Mouse (Mus musculus): ENCODE measurements around the gene Gm20388. TPM values are rescaled to one million over a fixed set of nuclear protein-coding genes. Genes with fewer than 3 reads are reported as not detected.
"Not testable (repeated sequence)": the region's sequence is repeated elsewhere in the genome, so short reads cannot be mapped to it uniquely, and the experiment has no call there.

The Gm20388 gene
- polyA plus RNA-seq, 1 experiment from 2014 or later, result 3.6 TPM

DNA sequence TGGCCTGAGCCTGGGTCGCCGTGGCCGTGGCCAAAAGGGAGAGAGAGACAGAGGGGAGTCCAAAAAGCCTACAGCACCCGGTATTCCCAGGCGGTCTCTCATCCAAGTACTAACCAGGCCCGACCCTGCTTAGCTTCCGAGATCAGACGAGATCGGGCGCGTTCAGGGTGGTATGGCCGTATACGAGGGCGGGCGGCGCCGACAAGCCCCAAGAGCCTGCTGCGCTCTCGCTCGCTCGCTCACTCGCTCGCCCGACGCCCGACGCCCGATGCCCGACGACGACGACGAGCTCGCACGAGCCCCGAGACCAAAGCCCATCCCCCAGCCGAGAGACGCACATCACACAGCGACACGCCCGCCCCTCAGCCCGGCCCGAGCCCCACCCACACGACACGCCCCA lies 3653.6 kb downstream of the Gm20388 start:
- not testable (repeated sequence) for H3K27me3 ChIP-seq (replicated peaks; ENCODE audit: low read depth, poor library complexity, severe bottlenecking); H3K4me1 ChIP-seq; DNase-seq (ENCODE audit: low spot score); H3K36me3 ChIP-seq (replicated peaks); H3K27ac ChIP-seq (replicated peaks); H3K9me3 ChIP-seq; H3K4me3 ChIP-seq
- no CpG with 5 or more reads among the region's 45 CpGs for WGBS

GRCm38 (mm10) chr8:123575386-123575785 lies 3664.7 kb downstream of the Gm20388 start:
- WGBS, result 77% methylated on average over 5 of the region's 10 CpGs
- H3K27me3 ChIP-seq (replicated peaks; ENCODE audit: low read depth, poor library complexity, severe bottlenecking); H3K36me3 ChIP-seq (replicated peaks); H3K9me3 ChIP-seq; DNase-seq (ENCODE audit: low spot score); H3K4me3 ChIP-seq; H3K27ac ChIP-seq (replicated peaks); H3K4me1 ChIP-seq: not testable (repeated sequence)

DNA sequence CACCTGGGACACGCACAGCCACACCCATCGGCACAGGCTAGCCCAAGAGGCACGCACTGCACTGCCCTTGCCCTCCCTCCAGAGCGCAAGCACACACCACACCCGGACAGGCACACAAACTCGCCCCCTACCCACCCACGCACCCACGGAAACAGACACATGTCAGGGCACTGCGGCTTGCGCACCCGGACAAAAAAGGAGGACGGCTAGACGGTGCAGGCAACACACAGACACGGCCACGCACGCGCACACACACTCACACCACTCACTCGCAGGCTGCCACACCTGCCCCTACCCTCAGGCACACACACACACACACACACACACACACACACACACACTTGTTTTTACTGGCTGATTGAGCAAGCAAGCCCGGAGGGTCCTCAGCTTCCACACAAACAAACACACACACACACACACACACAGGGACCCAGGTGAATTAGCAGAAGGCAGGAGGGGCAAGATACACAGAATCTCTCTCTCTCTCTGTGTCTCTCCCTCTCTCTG lies 3690.1 kb downstream of the Gm20388 start:
- not testable (repeated sequence) for H3K36me3 ChIP-seq (replicated peaks); H3K27me3 ChIP-seq (replicated peaks; ENCODE audit: low read depth, poor library complexity, severe bottlenecking); H3K4me3 ChIP-seq; H3K27ac ChIP-seq (replicated peaks); H3K9me3 ChIP-seq; H3K4me1 ChIP-seq; DNase-seq (ENCODE audit: low spot score)
- WGBS, result 73% methylated on average over 17 of the region's 19 CpGs

- H3K9me3 ChIP-seq; H3K4me1 ChIP-seq; H3K36me3 ChIP-seq (replicated peaks); H3K27ac ChIP-seq (replicated peaks); H3K27me3 ChIP-seq (replicated peaks; ENCODE audit: low read depth, poor library complexity, severe bottlenecking); DNase-seq (ENCODE audit: low spot score); H3K4me3 ChIP-seq: not testable (repeated sequence)
- WGBS, result no CpG with 5 or more reads among the region's 40 CpGs
These were observed 3690.8 kb downstream of the Gm20388 start for GRCm38 (mm10) chr8:123601457-123601856.

- 66% methylated on average over 2 of the region's 5 CpGs for WGBS
- not testable (repeated sequence) for H3K4me1 ChIP-seq; H3K36me3 ChIP-seq (replicated peaks); DNase-seq (ENCODE audit: low spot score); H3K27ac ChIP-seq (replicated peaks); H3K9me3 ChIP-seq; H3K4me3 ChIP-seq; H3K27me3 ChIP-seq (replicated peaks; ENCODE audit: low read depth, poor library complexity, severe bottlenecking)
These were observed 3702.0 kb downstream of the Gm20388 start for GRCm38 (mm10) chr8:123612652-123613051.

- H3K36me3 ChIP-seq (replicated peaks); DNase-seq (ENCODE audit: low spot score); H3K9me3 ChIP-seq; H3K27ac ChIP-seq (replicated peaks); H3K4me1 ChIP-seq; H3K4me3 ChIP-seq: not testable (repeated sequence)
- WGBS, result no CpG with 5 or more reads among the region's 39 CpGs
- peaks cover 49% of the 10 kb centered on the region for H3K27me3 ChIP-seq (replicated peaks; ENCODE audit: low read depth, poor library complexity, severe bottlenecking)
These were observed 3712.9 kb downstream of the Gm20388 start for GRCm38 (mm10) chr8:123623523-123623922.

GRCm38 (mm10) chr8:123624274-123624673 lies 3713.6 kb downstream of the Gm20388 start:
- Histone ChIP-seq H3K4me1 (peaks cover 13% of the 10 kb centered on the region), H3K27ac (replicated peaks) (no peak overlapping the region), H3K27me3 (replicated peaks; ENCODE audit: low read depth, poor library complexity, severe bottlenecking) (peaks cover 51% of the 10 kb centered on the region), H3K9me3 (no peaks in the 10 kb centered on the region), H3K4me3 (peak overlapping the region; percentile 27; the same call in 1 of the 2 replicates), H3K36me3 (replicated peaks) (no peaks in the 10 kb centered on the region)
- WGBS, result 67% methylated on average over 5 of the region's 5 CpGs
- DNase-seq (ENCODE audit: low spot score), result peak; percentile 7

DNA sequence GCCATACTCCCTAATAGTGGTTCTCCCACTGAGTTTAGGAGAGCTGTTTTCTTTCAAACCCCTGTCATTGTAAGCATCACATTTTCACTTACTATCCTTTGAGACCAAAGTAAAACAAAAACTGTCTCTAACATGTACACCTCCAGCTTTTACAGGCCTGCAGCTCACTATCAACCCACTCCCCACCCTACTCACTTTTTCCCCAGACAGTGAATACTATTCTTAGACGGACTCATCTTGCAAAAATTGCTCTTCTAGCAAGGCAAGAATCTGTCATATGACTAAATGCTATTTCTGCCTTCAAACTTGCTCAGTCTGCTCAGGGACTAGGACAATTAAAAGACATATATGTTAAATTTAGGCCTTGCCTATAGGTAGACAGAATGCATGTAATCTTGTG lies 3714.1 kb downstream of the Gm20388 start:
- Histone ChIP-seq H3K4me3 (no peak overlapping the region), H3K27ac (replicated peaks) (no peak overlapping the region), H3K9me3 (no peaks in the 10 kb centered on the region), H3K4me1 (peaks cover 16% of the 10 kb centered on the region), H3K27me3 (replicated peaks; ENCODE audit: low read depth, poor library complexity, severe bottlenecking) (peaks cover 56% of the 10 kb centered on the region), H3K36me3 (replicated peaks) (no peaks in the 10 kb centered on the region)
- 51% methylated on average over 1 of the region's 1 CpGs for WGBS
- no peak for DNase-seq (ENCODE audit: low spot score)

DNA sequence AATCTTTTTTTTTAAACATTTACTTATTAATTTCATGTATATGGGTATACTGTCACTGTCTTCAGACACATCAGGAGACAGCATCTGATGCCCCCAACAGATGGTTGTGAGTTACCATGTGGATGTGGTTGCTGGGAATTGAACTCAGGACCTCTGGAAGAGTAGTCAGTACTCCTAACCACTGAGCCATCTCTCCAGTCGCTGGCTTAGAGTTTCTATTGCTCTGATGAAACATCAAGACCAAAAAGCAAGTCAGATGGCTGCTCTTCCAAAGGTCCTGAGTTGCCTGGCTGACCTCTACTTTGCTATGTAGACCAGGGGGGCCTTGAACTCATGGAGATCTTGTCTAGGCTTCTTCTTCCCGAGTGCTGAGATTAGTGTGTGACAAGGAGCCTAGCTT lies 3715.1 kb downstream of the Gm20388 start:
- 25% methylated on average over 2 of the region's 2 CpGs for WGBS
- Histone ChIP-seq H3K4me1 (peaks cover 22% of the 10 kb centered on the region), H3K9me3 (no peaks in the 10 kb centered on the region), H3K36me3 (replicated peaks) (no peaks in the 10 kb centered on the region), H3K4me3 (no peak overlapping the region), H3K27ac (replicated peaks) (no peak overlapping the region), H3K27me3 (replicated peaks; ENCODE audit: low read depth, poor library complexity, severe bottlenecking) (peaks cover 63% of the 10 kb centered on the region)
- DNase-seq (ENCODE audit: low spot score), result no peak

- no peak for DNase-seq (ENCODE audit: low spot score)
- Histone ChIP-seq H3K9me3 (no peaks in the 10 kb centered on the region), H3K27me3 (replicated peaks; ENCODE audit: low read depth, poor library complexity, severe bottlenecking) (peaks cover 74% of the 10 kb centered on the region), H3K4me3 (no peak overlapping the region), H3K4me1 (peaks cover 24% of the 10 kb centered on the region), H3K27ac (replicated peaks) (no peak overlapping the region), H3K36me3 (replicated peaks) (no peaks in the 10 kb centered on the region)
- WGBS, result 64% methylated on average over 6 of the region's 6 CpGs
These were observed 3716.9 kb downstream of the Gm20388 start for GRCm38 (mm10) chr8:123627410-123628147.

GRCm38 (mm10) chr8:123628253-123628967 lies 3717.8 kb downstream of the Gm20388 start:
- Histone ChIP-seq H3K36me3 (replicated peaks) (no peaks in the 10 kb centered on the region), H3K4me1 (peaks cover 29% of the 10 kb centered on the region), H3K27ac (replicated peaks) (no peak overlapping the region), H3K9me3 (no peaks in the 10 kb centered on the region), H3K27me3 (replicated peaks; ENCODE audit: low read depth, poor library complexity, severe bottlenecking) (peaks cover 74% of the 10 kb centered on the region), H3K4me3 (peak overlapping the region; percentile 53)
- DNase-seq (ENCODE audit: low spot score), result peak; percentile 64
- 3% methylated on average over 8 of the region's 8 CpGs for WGBS

- Histone ChIP-seq H3K27me3 (replicated peaks; ENCODE audit: low read depth, poor library complexity, severe bottlenecking) (peaks cover 72% of the 10 kb centered on the region), H3K27ac (replicated peaks) (no peak overlapping the region), H3K4me1 (peaks cover 29% of the 10 kb centered on the region), H3K9me3 (no peaks in the 10 kb centered on the region), H3K36me3 (replicated peaks) (no peaks in the 10 kb centered on the region), H3K4me3 (peak overlapping the region; percentile 53)
- DNase-seq (ENCODE audit: low spot score), result peak; percentile 90
- 13% methylated on average over 19 of the region's 19 CpGs for WGBS
These were observed 3718.5 kb downstream of the Gm20388 start for GRCm38 (mm10) chr8:123628968-123629755.

Measured in embryonic facial prominence, embryonic 10.5 days (tissue).